Mouse (Mus musculus): Measurements from ENCODE around the gene Adam33. TPM values are rescaled to one million over a fixed set of nuclear protein-coding genes. Genes with fewer than 3 reads are reported as not detected.

The Adam33 gene
- polyA plus RNA-seq, 1 experiment from 2014 or later: 3.2 TPM

- no peak within 1 kb of the TSS for H3K27ac ChIP-seq (ENCODE audit: low read length)
- 77% methylated on average over 11 of the region's 11 CpGs for WGBS
- no peak within 1 kb of the TSS for H3K4me2 ChIP-seq (replicated peaks; ENCODE audit: low read depth, low read length)
- H3K9ac ChIP-seq (replicated peaks; ENCODE audit: low read depth): no peak within 1 kb of the TSS
- DNase-seq (ENCODE audit: low spot score): peak; percentile 32
- no peak for TF ChIP-seq CTCF (IDR thresholded peaks at IDR 0.05)
- TF ChIP-seq EP300 (IDR thresholded peaks at IDR 0.05): no peak
- no peaks in the 10 kb centered on the region for H3K9me3 ChIP-seq (ENCODE audit: low read length)
- no peaks in the 10 kb centered on the region for H3K36me3 ChIP-seq (ENCODE audit: insufficient read depth, low read length)
- H3K4me1 ChIP-seq (ENCODE audit: insufficient read depth, low read depth, low read length): no peaks in the 10 kb centered on the region
- no peak within 1 kb of the TSS for H3K4me3 ChIP-seq (ENCODE audit: low read depth, low read length)
- ATAC-seq: peak; percentile 30; the same call in 1 of the 2 replicates
- H3K27me3 ChIP-seq (replicated peaks; ENCODE audit: insufficient read depth, low read length): no peaks in the 10 kb centered on the region
Observed at GRCm38 (mm10) chr2:131086667-131087390, 23.2 kb upstream of the Adam33 start, which contains the start of gene Siglec1. TSS of gene Siglec1 (minus strand) at chr2:131086765.

GRCm38 (mm10) chr2:131084206-131084605 is 20.6 kb upstream of the Adam33 start:
- Histone ChIP-seq H3K27ac (ENCODE audit: low read length) (no peak overlapping the region), H3K4me3 (ENCODE audit: low read depth, low read length) (no peak overlapping the region), H3K9me3 (ENCODE audit: low read length) (no peaks in the 10 kb centered on the region), H3K4me2 (replicated peaks; ENCODE audit: low read depth, low read length) (no peak overlapping the region), H3K9ac (replicated peaks; ENCODE audit: low read depth) (no peak overlapping the region), H3K36me3 (ENCODE audit: insufficient read depth, low read length) (no peaks in the 10 kb centered on the region), H3K4me1 (ENCODE audit: insufficient read depth, low read depth, low read length) (no peaks in the 10 kb centered on the region), H3K27me3 (replicated peaks; ENCODE audit: insufficient read depth, low read length) (no peaks in the 10 kb centered on the region)
- DNase-seq (ENCODE audit: low spot score) (no peak), ATAC-seq (no peak)
- 86% methylated on average over 4 of the region's 4 CpGs for whole genome bisulfite sequencing
- no peak for TF ChIP-seq CTCF (IDR thresholded peaks at IDR 0.05)
- TF ChIP-seq EP300 (IDR thresholded peaks at IDR 0.05): no peak

GRCm38 (mm10) chr2:131080507-131080906 is 16.9 kb upstream of the Adam33 start:
- WGBS: 53% methylated on average over 5 of the region's 5 CpGs
- no peak for DNase-seq (ENCODE audit: low spot score)
- TF ChIP-seq CTCF (IDR thresholded peaks at IDR 0.05): no peak
- no peak for TF ChIP-seq EP300 (IDR thresholded peaks at IDR 0.05)

GRCm38 (mm10) chr2:131072536-131072935 is 8.9 kb upstream of the Adam33 start:
- H3K36me3 ChIP-seq (ENCODE audit: insufficient read depth, low read length): no peaks in the 10 kb centered on the region
- no peak overlapping the region for H3K4me2 ChIP-seq (replicated peaks; ENCODE audit: low read depth, low read length)
- H3K27ac ChIP-seq (ENCODE audit: low read length): no peak overlapping the region
- no peak for DNase-seq (ENCODE audit: low spot score)
- no peak overlapping the region for H3K9ac ChIP-seq (replicated peaks; ENCODE audit: low read depth)
- no peaks in the 10 kb centered on the region for H3K4me1 ChIP-seq (ENCODE audit: insufficient read depth, low read depth, low read length)
- no peaks in the 10 kb centered on the region for H3K27me3 ChIP-seq (replicated peaks; ENCODE audit: insufficient read depth, low read length)
- whole genome bisulfite sequencing: 82% methylated on average over 10 of the region's 10 CpGs
- no peaks in the 10 kb centered on the region for H3K9me3 ChIP-seq (ENCODE audit: low read length)
- H3K4me3 ChIP-seq (ENCODE audit: low read depth, low read length): no peak overlapping the region
- TF ChIP-seq CTCF (IDR thresholded peaks at IDR 0.05) (no peak), EP300 (IDR thresholded peaks at IDR 0.05) (no peak)
- no peak for ATAC-seq

More at GRCm38 (mm10) chr2:131080507-131080906, 16.9 kb upstream of the Adam33 start:
- H3K27ac ChIP-seq (ENCODE audit: low read length): no peak overlapping the region
- no peaks in the 10 kb centered on the region for H3K36me3 ChIP-seq (ENCODE audit: insufficient read depth, low read length)
- H3K27me3 ChIP-seq (replicated peaks; ENCODE audit: insufficient read depth, low read length): no peaks in the 10 kb centered on the region
- H3K4me1 ChIP-seq (ENCODE audit: insufficient read depth, low read depth, low read length): no peaks in the 10 kb centered on the region
- no peak for ATAC-seq
- no peak overlapping the region for H3K4me2 ChIP-seq (replicated peaks; ENCODE audit: low read depth, low read length)
- H3K9me3 ChIP-seq (ENCODE audit: low read length): no peaks in the 10 kb centered on the region
- no peak overlapping the region for H3K4me3 ChIP-seq (ENCODE audit: low read depth, low read length)
- no peak overlapping the region for H3K9ac ChIP-seq (replicated peaks; ENCODE audit: low read depth)

GRCm38 (mm10) chr2:131067481-131067880 is 3.9 kb upstream of the Adam33 start:
- H3K27me3 ChIP-seq (replicated peaks; ENCODE audit: insufficient read depth, low read length): 0 out of 2 replicates have a peak, but pooled peaks cover 1% of the 10 kb centered on the region

GRCm38 (mm10) chr2:131066342-131066741 is 2.7 kb upstream of the Adam33 start:
- H3K27me3 ChIP-seq (replicated peaks; ENCODE audit: insufficient read depth, low read length): 0 out of 2 replicates have a peak, but pooled peaks cover 3% of the 10 kb centered on the region
- 55% methylated on average over 9 of the region's 9 CpGs for WGBS
- H3K4me1 ChIP-seq (ENCODE audit: insufficient read depth, low read depth, low read length): peaks cover 4% of the 10 kb centered on the region; the same call in 1 of the 2 replicates
- no peak overlapping the region for H3K4me2 ChIP-seq (replicated peaks; ENCODE audit: low read depth, low read length)
- ATAC-seq (no peak), DNase-seq (ENCODE audit: low spot score) (no peak)
- H3K9ac ChIP-seq (replicated peaks; ENCODE audit: low read depth): no peak overlapping the region
- no peaks in the 10 kb centered on the region for H3K9me3 ChIP-seq (ENCODE audit: low read length)
- TF ChIP-seq EP300 (IDR thresholded peaks at IDR 0.05) (no peak), CTCF (IDR thresholded peaks at IDR 0.05) (no peak)
- H3K27ac ChIP-seq (ENCODE audit: low read length): no peak overlapping the region
- no peak overlapping the region for H3K4me3 ChIP-seq (ENCODE audit: low read depth, low read length)
- H3K36me3 ChIP-seq (ENCODE audit: insufficient read depth, low read length): no peaks in the 10 kb centered on the region

More at GRCm38 (mm10) chr2:131067481-131067880, 3.9 kb upstream of the Adam33 start:
- DNase-seq (ENCODE audit: low spot score) (peak; percentile 30), ATAC-seq (no peak)
- Histone ChIP-seq H3K4me3 (ENCODE audit: low read depth, low read length) (no peak overlapping the region), H3K36me3 (ENCODE audit: insufficient read depth, low read length) (no peaks in the 10 kb centered on the region), H3K27ac (ENCODE audit: low read length) (no peak overlapping the region), H3K9ac (replicated peaks; ENCODE audit: low read depth) (no peak overlapping the region), H3K4me1 (ENCODE audit: insufficient read depth, low read depth, low read length) (peaks cover 4% of the 10 kb centered on the region; the same call in 1 of the 2 replicates), H3K4me2 (replicated peaks; ENCODE audit: low read depth, low read length) (no peak overlapping the region), H3K9me3 (ENCODE audit: low read length) (no peaks in the 10 kb centered on the region)
- no peak for TF ChIP-seq EP300 (IDR thresholded peaks at IDR 0.05)
- TF ChIP-seq CTCF (IDR thresholded peaks at IDR 0.05): no peak
- 45% methylated on average over 6 of the region's 6 CpGs for WGBS
